Mouse (Mus musculus) ES-E14 (cell line): Measurements from ENCODE around the gene E030025P04Rik. TPM values are rescaled to one million over a fixed set of nuclear protein-coding genes. Genes with fewer than 3 reads are reported as not detected.

Experiments used
- DNase-seq: peaks from one replicate; pipeline ENCODE4 v3.0.0-alpha.2; 2013; ENCODE audit warnings: low read depth, low spot score
- H3K27ac ChIP-seq: 2 replicates; pipeline ENCODE4 v1.5.1; 2012; ENCODE audit warnings: low read depth, mild to moderate bottlenecking, low read length, moderate library complexity, mixed read lengths; ENCODE audit not compliant: poor library complexity, insufficient read depth, severe bottlenecking
- H3K36me3 ChIP-seq: 2 replicates; pipeline ENCODE4 v1.6.1; 2012; ENCODE audit warnings: mild to moderate bottlenecking, low read length, moderate library complexity, mixed read lengths; ENCODE audit not compliant: control insufficient read depth, poor library complexity, insufficient read depth, severe bottlenecking
- H3K4me1 ChIP-seq, 2 experiments: fragments of 150-350 bp in 1 of 2; sonication (generic) in 1 of 2; 2 replicates each; pipeline ENCODE4 v1.6.1; 2012; ENCODE audit warnings: low read length in 2 of 2, mild to moderate bottlenecking in 1 of 2, mixed read lengths in 1 of 2; ENCODE audit not compliant: control insufficient read depth in 2 of 2, insufficient read depth in 2 of 2, poor library complexity in 1 of 2
- H3K4me3 ChIP-seq, 2 experiments: fragments of 150-350 bp in 1 of 2; sonication (generic) in 1 of 2; 2 replicates each; pipeline ENCODE4 v1.5.1; 2012; ENCODE audit warnings: low read length in 2 of 2, low read depth in 1 of 2, mild to moderate bottlenecking in 1 of 2, mixed read lengths in 1 of 2; ENCODE audit not compliant: insufficient read depth in 1 of 2, poor library complexity in 1 of 2, severe bottlenecking in 1 of 2
- H3K9ac ChIP-seq: 2 replicates; pipeline ENCODE4 v1.6.1; 2012; ENCODE audit warnings: low read depth, mild to moderate bottlenecking, low read length, mixed read lengths; ENCODE audit not compliant: poor library complexity, insufficient read depth, severe bottlenecking
- H3K9me3 ChIP-seq: fragments of 150-350 bp; sonication (generic); 2 replicates; pipeline ENCODE4 v1.6.1; 2012; ENCODE audit warnings: low read depth, mild to moderate bottlenecking, low read length; ENCODE audit not compliant: control insufficient read depth, insufficient read depth
- CHD2 ChIP-seq: IDR thresholded peaks from 2 replicates; pipeline ENCODE4 v1.6.1; 2014; ENCODE audit warnings: mild to moderate bottlenecking, low read depth, low read length, inconsistent platforms
- HCFC1 ChIP-seq: IDR thresholded peaks from 2 replicates; pipeline ENCODE4 v1.6.1; 2012; ENCODE audit warnings: low read length, inconsistent platforms, borderline replicate concordance; ENCODE audit not compliant: insufficient read depth
- MAFK ChIP-seq: IDR thresholded peaks from 2 replicates; pipeline ENCODE4 v1.6.1; 2014; ENCODE audit warnings: mild to moderate bottlenecking, low read depth, low read length, inconsistent platforms; ENCODE audit not compliant: insufficient read depth
- ZC3H11A ChIP-seq: IDR thresholded peaks from 2 replicates; pipeline ENCODE4 v1.6.1; 2012; ENCODE audit warnings: low read depth, mild to moderate bottlenecking, inconsistent platforms, low read length, borderline replicate concordance
- ZNF384 ChIP-seq: IDR thresholded peaks from 2 replicates; pipeline ENCODE4 v1.6.1; 2012; ENCODE audit warnings: low read depth, low read length, inconsistent platforms
- in situ Hi-C, 2 experiments: fragments of 600-800 bp; cut with MboI; formaldehyde crosslinking; loops; one replicate each; pipeline ENCODE4 v1.15.1; 2025; ENCODE audit warnings: low sequenced_read_pairs in 2 of 2, inconsistent platforms in 1 of 2; ENCODE audit not compliant: unreplicated experiment in 2 of 2
- total RNA-seq: library from RNA; depleted of rRNA; stranded (reverse); fragments of 300-350 nt; gene quantifications from 2 replicates; pipeline ENCODE4 v1.2.3, GENCODE M21; 2012

The E030025P04Rik gene
- total RNA-seq, 1 experiment, result not detected

- Histone ChIP-seq H3K9me3 (no peaks in the 10 kb centered on the region), H3K27ac (no peak overlapping the region; the same call in 1 of the 2 replicates), H3K4me1 (peaks cover 0 to 7% of the 10 kb centered on the region in 2 experiments; a peak in 1 of 4 replicates), H3K9ac (no peak overlapping the region), H3K36me3 (no peaks in the 10 kb centered on the region), H3K4me3 (no peak overlapping the region)
- DNase-seq, result no peak
- in situ Hi-C loops, result no loop called here
- TF ChIP-seq MAFK (no peak), HCFC1 (no peak), ZNF384 (no peak), ZC3H11A (no peak), CHD2 (no peak)
These were observed 36.5 kb downstream of the E030025P04Rik start for GRCm38 (mm10) chr11:109107518-109108205.

GRCm38 (mm10) chr11:109106751-109107150, 37.4 kb downstream of the E030025P04Rik start:
- no peak for DNase-seq

GRCm38 (mm10) chr11:109106181-109106580, 38.0 kb downstream of the E030025P04Rik start:
- no peak for TF ChIP-seq HCFC1
- no peak for TF ChIP-seq ZNF384
- TF ChIP-seq CHD2, result no peak
- no peak for TF ChIP-seq MAFK
- TF ChIP-seq ZC3H11A, result no peak
- no peak for DNase-seq
- Histone ChIP-seq H3K9me3 (no peaks in the 10 kb centered on the region), H3K4me1 (peaks cover 0 to 7% of the 10 kb centered on the region in 2 experiments; a peak in 1 of 4 replicates), H3K4me3 (no peak overlapping the region), H3K9ac (no peak overlapping the region), H3K27ac (no peak overlapping the region), H3K36me3 (no peaks in the 10 kb centered on the region)
- in situ Hi-C loops, result no loop called here

More at GRCm38 (mm10) chr11:109106751-109107150, 37.4 kb downstream of the E030025P04Rik start:
- in situ Hi-C loops, result no loop called here
- TF ChIP-seq HCFC1 (no peak), ZC3H11A (no peak), ZNF384 (no peak), MAFK (no peak), CHD2 (no peak)
- no peak overlapping the region for H3K4me3 ChIP-seq
- H3K4me1 ChIP-seq, result peaks cover 0 to 7% of the 10 kb centered on the region in 2 experiments; a peak in 1 of 4 replicates
- no peak overlapping the region for H3K27ac ChIP-seq
- H3K9ac ChIP-seq, result no peak overlapping the region
- no peaks in the 10 kb centered on the region for H3K36me3 ChIP-seq
- H3K9me3 ChIP-seq, result no peaks in the 10 kb centered on the region

- TF ChIP-seq MAFK, result no peak
- TF ChIP-seq CHD2, result no peak
- no peak for TF ChIP-seq ZC3H11A
- TF ChIP-seq HCFC1, result no peak
- TF ChIP-seq ZNF384, result no peak
- Histone ChIP-seq H3K9ac (no peak overlapping the region), H3K27ac (no peak overlapping the region), H3K4me1 (no peaks in the 10 kb centered on the region), H3K9me3 (no peaks in the 10 kb centered on the region), H3K4me3 (no peak overlapping the region), H3K36me3 (no peaks in the 10 kb centered on the region)
- in situ Hi-C loops, result no loop called here
- DNase-seq, result no peak
These were observed 40.8 kb downstream of the E030025P04Rik start for GRCm38 (mm10) chr11:109103386-109103785.
